8 mouse cellular contexts compared by ENCODE assay signal in genomic region chr5:121945819-121946218, GRCm38 (mm10).
DNase-seq lines count a peak whose midpoint lies in the region; ATAC-seq lines count a peak whose summit lies in the region.

No protein-coding gene starts in this region.

- H3K27me3 ChIP-seq in embryonic facial prominence, embryonic 10.5 days (replicated peaks; ENCODE audit: low read depth, poor library complexity, severe bottlenecking) = peaks cover 40% of the 10 kb centered on the region
- peaks cover 27% of the 10 kb centered on the region for H3K27me3 ChIP-seq in liver, embryonic 11.5 days (replicated peaks; ENCODE audit: control insufficient read depth, insufficient read depth, low read length)

- H3K9me3 ChIP-seq in embryonic facial prominence, embryonic 10.5 days = no peaks in the 10 kb centered on the region
- H3K9me3 ChIP-seq in liver, embryonic 11.5 days (ENCODE audit: control insufficient read depth, low read length) = no peaks in the 10 kb centered on the region

- H3K27ac ChIP-seq in embryonic facial prominence, embryonic 10.5 days (replicated peaks) = no peak overlapping the region
- H3K27ac ChIP-seq in liver, embryonic 11.5 days (ENCODE audit: low read depth, low read length) = no peak overlapping the region

- no peak overlapping the region for H3K4me3 ChIP-seq in embryonic facial prominence, embryonic 10.5 days
- H3K4me3 ChIP-seq in liver, embryonic 11.5 days (ENCODE audit: low read depth, low read length) = no peak overlapping the region

- no peak overlapping the region for H3K4me2 ChIP-seq in liver, embryonic 11.5 days

- no peaks in the 10 kb centered on the region for H3K36me3 ChIP-seq in embryonic facial prominence, embryonic 10.5 days (replicated peaks)
- no peaks in the 10 kb centered on the region for H3K36me3 ChIP-seq in liver, embryonic 11.5 days (ENCODE audit: control insufficient read depth, insufficient read depth, low read length)

- peaks cover 37% of the 10 kb centered on the region for H3K4me1 ChIP-seq in embryonic facial prominence, embryonic 10.5 days
- H3K4me1 ChIP-seq in liver, embryonic 11.5 days (replicated peaks; ENCODE audit: control insufficient read depth, insufficient read depth, low read length) = peaks cover 22% of the 10 kb centered on the region

- no peak for ATAC-seq in liver, embryonic 11.5 days (replicated peaks; ENCODE audit: low FRiP score)

- peak; percentile 40 for DNase-seq in heart, adult 8-10 months (ENCODE audit: low spot score)
- DNase-seq in heart, adult 11 months = no peak
- DNase-seq in B cell, adult 2 months = peak; percentile 57
- DNase-seq in adrenal gland, postnatal 25 days = peak; percentile 70
- DNase-seq in embryonic facial prominence, embryonic 10.5 days (ENCODE audit: low spot score) = peak; percentile 74
- DNase-seq in liver, embryonic 11.5 days (ENCODE audit: low spot score) = peak; percentile 55
- peak; percentile 62 for DNase-seq in retina, postnatal 7 days (ENCODE audit: low read depth, low spot score)
- no peak for DNase-seq in right cerebral cortex, postnatal 36 days (ENCODE audit: low spot score in 2 of 2)

- WGBS in embryonic facial prominence, embryonic 10.5 days = 53% methylated on average over 6 of the region's 6 CpGs
- 43% methylated on average over 6 of the region's 6 CpGs for WGBS in liver, embryonic 11.5 days

- H3K9ac ChIP-seq in liver, embryonic 11.5 days (ENCODE audit: low read depth, low read length) = no peak overlapping the region

Comparison
In these comparisons a context has a peak if more than half of its experiments do, and no peak if none do; other contexts are left out.
1. DNase-seq: peak in heart, adult 8-10 months (single experiment), B cell, adult 2 months (2 of 2), adrenal gland, postnatal 25 days (single experiment), embryonic facial prominence, embryonic 10.5 days (single experiment), liver, embryonic 11.5 days (single experiment) and retina, postnatal 7 days (single experiment); none in heart, adult 11 months (single experiment) and right cerebral cortex, postnatal 36 days (0 of 2).